Mouse (Mus musculus): ENCODE measurements around the gene Rarb.

Gene Rarb

DNA sequence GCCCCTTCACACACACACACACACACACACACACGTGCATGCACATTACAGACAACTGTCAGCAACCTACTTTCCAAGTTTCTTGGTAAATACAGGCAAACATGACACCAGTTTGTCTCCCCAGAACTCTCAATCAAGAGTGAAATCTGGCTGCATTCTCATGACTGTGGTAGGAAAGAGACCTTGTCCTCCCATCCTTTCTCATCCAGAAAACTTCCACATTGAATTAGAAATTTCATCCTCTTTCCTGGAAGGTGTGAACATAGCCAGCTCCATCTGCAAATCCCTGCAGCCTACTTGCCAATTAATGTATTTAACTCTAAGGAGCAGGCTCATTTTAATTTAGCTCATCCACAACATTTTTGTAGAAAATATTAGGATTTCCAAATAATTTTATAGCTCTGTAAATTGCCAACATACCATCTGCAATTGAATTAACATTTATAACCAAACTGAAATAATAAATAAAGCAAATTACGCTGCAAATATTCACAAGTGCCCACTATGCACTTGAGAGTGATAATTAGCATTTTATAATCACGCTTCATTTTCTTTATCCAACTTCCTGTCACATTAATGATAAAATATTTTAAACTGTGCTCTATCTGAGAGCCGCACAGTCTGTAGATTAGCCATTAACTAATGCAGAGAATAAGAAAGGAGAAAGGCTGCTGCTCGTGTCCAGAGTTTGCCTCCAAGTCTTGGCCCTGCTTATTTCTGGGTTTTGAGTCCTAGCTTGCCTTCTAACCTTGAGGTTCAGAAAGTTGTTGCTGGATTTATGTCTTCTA is 293.6 kb downstream of the Rarb start:
- no peak for DNase-seq

GRCm38 (mm10) chr14:16522852-16523251 is 296.1 kb downstream of the Rarb start:
- no peak for DNase-seq

GRCm38 (mm10) chr14:16519588-16520167 is 299.3 kb downstream of the Rarb start:
- DNase-seq = no peak

- no peak for DNase-seq
These were observed 301.0 kb downstream of the Rarb start for GRCm38 (mm10) chr14:16517958-16518357.

GRCm38 (mm10) chr14:16515731-16516130 is 303.2 kb downstream of the Rarb start:
- no peak for DNase-seq

DNA sequence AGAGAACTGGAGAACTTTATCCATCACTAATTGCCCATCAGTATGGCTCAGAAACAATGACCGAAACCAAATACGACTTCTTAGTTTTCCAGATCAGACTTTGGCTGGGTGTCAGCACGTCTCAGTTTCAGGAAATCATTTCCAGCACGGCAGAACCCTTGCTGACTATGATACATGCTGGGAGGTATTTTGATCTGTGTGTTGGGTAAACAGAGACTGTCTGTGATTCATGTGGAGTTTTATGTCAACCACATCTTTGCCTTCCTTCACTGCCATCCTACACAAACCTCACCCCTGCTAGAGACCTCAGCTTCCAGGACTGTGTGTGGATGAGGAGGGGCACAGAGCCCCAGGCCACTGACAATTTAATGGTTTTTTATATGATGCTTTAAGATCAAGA is 308.4 kb downstream of the Rarb start:
- DNase-seq = no peak

DNA sequence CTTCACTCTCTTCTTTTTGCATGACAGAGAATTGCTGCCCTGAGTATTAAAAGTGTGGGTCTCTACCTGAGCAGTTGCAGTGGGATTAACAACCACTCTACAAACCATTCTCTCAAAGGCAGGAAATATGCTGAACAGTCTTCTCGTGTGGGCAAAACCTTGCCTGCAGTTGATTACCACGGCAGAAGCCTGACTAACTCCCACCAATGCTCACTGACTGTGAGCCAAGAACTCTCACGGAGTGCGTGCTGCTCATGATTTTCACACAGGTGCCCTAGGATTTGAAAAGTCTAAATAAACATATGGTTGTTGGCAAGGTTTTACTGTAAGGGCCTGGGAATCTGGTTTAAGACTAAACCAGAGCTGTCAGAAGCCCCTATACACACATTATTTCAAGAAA is 309.1 kb downstream of the Rarb start:
- DNase-seq = no peak

DNA sequence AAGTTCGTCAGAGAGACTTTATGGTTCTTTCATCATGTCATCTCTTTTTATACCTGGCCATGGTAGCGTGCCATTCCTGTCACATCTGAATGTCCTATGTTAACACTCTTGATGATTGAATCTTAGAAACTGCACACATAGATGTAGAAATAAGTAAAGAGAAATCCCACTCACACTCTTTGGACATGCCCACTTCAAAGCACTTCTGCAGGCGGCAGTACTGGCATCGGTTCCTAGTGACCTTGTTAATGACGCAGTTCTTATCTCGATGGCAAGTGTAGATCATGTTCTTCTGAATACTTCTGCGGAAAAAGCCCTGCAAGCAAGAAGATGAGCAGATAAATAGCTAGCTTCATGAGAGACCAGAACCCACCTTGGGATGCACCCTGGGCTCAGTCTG is 310.2 kb downstream of the Rarb start:
- DNase-seq = no peak

DNA sequence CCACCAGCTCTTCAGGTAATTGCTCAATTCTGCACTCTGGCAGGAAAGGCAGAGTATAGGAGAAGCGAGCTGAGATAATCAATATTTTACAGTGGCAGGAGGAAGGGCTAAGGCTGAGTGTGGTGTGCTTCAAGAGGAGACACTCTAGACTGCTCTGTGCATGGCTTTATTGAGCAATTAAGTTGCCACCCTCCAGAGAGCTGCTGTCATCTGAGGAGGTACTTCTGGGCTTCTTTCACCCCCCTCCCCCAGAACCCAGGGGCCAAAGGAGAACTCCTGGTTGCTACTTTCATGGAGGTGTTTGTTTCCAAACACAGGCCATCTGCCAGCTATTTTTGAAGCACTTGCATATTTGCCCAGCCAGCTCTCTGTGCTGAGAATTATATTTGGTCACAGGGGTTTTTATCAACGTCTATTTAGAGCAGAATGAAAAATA is 321.7 kb downstream of the Rarb start:
- DNase-seq = no peak

DNA sequence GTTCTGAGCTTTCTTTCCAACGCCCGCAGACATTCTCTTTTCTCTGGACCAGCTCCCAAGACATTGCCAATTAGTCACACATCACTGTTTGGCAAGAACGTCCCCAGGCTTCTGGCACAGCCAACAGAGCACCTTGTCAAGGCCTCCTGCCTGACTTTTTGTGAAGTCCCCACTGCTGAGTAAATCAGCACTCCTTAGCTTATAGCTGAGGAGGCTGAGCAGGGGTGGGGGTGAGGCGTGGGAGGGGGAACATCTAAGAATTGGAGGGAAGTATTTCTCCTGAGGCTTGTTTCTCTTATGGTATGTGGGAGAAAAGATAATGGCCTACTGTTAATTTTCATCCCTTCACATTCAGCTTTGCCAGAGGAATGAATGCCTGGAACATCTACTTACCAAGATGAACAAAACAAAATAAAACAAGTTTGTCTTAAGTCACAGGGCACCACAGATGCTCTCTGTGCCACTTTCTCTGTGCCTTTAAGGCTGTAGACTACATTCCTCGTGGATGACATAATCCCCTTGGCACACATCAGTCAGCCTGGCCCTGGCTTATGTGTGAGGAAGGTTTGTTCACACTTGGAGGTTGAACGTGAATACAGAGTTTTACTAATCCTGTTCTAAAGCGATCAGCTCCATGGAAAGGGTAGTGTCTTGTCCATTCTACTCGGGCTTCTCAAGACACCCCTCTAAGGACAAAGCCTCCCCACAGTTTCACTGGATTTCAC is 335.1 kb downstream of the Rarb start:
- no peak for DNase-seq

- no peak for DNase-seq
These were observed 338.3 kb downstream of the Rarb start for GRCm38 (mm10) chr14:16480621-16481020.

GRCm38 (mm10) chr14:16479521-16479920 is 339.4 kb downstream of the Rarb start:
- peak; percentile 6 for DNase-seq

DNA sequence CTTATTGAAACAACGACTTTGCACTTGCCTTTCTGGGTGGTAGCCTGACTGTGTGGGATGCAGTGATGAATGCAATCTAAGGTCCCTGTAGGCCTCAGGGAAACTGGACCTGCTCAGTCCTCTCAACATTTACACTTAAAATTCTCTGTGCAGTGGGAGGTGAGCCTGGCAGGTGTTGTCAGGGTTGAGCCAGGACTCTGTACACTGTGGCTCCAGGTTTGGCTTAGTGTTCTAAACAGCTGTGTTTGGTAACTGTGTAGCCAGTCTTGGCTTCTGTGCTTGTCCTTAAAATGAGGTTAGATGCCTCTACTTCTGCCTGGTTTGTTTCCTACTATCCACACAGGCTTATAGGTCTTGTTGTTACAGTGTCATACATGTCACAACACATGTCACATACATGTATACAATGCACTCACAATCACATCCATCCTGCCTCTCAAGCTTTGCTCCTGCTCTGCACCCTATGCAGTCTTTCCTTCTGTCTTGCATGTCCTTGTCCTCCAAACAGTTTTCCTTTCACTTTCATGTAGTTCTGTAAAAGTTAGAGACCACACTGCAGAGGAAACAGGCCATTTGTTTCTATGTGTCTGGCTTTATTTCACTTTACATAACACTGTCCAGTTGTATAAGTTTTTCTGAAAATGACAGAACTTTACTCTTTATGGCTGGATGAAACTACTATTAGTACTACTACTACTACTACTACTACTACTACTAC is 340.2 kb downstream of the Rarb start:
- no peak for DNase-seq

GRCm38 (mm10) chr14:16448269-16448987 is 370.5 kb downstream of the Rarb start:
- DNase-seq = peak; percentile 77

DNA sequence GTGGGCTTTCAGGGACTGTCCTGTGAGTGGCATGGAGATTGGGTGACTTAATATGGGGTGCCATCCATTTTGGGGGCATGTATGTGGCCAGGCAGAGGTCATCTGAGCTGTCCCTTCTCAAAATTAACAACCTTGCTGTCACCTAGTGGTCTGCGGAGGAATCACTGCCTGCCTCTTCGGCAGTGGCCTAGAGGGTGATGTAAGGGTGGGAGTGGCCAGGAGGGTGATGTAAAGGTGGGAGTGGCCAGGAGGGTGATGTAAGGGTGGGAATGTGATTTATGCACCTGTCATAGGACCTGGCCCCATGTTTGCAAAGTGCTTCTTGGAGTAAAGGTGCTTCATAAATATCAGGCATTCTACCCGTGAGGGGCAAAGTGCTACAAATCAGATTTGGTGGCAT is 371.4 kb downstream of the Rarb start:
- peak; percentile 56 for DNase-seq

GRCm38 (mm10) chr14:16444859-16445258 is 374.1 kb downstream of the Rarb start:
- no peak for DNase-seq

- no peak for DNase-seq
These were observed 379.4 kb downstream of the Rarb start for GRCm38 (mm10) chr14:16439385-16440126.

GRCm38 (mm10) chr14:16437386-16437785 is 381.6 kb downstream of the Rarb start:
- DNase-seq = no peak

DNA sequence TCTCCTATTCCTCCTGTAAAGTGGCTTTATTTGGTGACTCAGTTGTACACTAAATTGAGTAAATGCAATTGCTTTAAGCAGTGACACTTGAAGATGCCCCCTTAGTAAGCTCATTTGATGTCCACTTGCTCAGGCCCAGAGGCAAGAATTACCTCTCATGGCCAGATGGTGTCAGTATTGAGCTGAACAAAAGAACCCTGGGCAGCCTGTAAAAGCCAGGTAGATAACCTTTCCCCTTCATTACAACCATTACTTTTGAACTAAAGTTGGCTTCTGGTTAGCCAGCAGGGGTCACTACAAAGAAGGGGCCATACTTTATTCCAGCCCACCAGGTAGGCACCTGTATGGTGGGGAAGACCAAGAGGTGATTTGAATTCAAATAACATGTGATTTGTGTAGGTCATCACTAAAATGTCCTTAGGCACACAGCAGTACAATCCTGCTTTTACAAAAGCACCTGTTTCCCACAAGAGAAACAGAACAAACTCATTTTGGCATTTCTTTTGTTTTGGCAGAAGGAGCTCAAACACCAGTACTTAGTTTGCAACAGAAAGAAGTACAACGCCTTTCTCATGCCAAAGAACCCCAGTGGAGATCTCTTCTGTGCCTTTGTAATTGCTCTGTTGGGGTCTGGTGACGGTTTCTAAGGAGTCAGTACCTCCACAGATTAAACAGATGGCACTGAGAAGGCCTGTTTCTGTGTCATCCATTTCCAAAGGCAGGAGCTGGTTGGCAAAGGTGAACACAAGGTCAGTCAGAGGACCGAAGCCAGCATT is 384.4 kb downstream of the Rarb start:
- DNase-seq = peak; percentile 44

DNA sequence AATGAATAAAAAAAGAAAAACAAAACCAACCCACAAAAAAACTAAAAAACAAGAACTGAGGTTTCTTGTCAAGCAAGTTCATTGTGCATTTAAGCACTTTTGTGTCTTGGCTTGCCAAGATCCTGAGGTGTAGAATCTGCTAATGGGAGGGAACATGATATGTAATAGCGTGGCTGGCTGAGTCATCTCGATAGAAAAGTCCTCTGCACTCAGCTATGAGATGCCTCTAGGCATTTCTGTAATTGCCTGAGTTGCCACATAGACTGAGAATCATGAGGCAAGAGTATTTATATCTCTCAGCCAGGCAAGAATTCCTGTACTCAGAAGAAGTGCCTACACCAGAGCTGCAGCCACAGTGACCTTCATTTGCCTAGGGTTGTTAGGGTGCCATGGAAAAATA is 385.8 kb downstream of the Rarb start:
- DNase-seq = no peak

GRCm38 (mm10) chr14:16432550-16432949 is 386.4 kb downstream of the Rarb start:
- DNase-seq = no peak

Measured in liver (tissue).